Mouse (Mus musculus) liver, embryonic 14.5 days (tissue): Measurements from ENCODE around the gene Igfbpl1. TPM values are rescaled to one million over a fixed set of nuclear protein-coding genes. Genes with fewer than 3 reads are reported as not detected.

ENCODE experiments used
- ATAC-seq: fragments of 200-750 bp; cut with Nextera tagmentation; 2 replicates; pipeline ENCODE4 v1.8.0; 2017; ENCODE audit warnings: moderate number of reproducible peaks, mild to moderate bottlenecking, moderate library complexity; ENCODE audit not compliant: insufficient read depth
- DNase-seq, 3 experiments: peaks; one replicate each; pipeline ENCODE4 v3.0.0-alpha.2; 2012 to 2013; ENCODE audit warnings: low read depth in 3 of 3, low spot score in 3 of 3
- H3K27ac ChIP-seq: fragments of 300-500 bp; sonication (generic); 2 replicates; pipeline ENCODE4 v1.5.1; 2014; ENCODE audit warnings: moderate library complexity, mild to moderate bottlenecking, control low read depth, inconsistent platforms
- H3K27me3 ChIP-seq: fragments of 300-500 bp; sonication (generic); 2 replicates; pipeline ENCODE4 v1.6.1; 2014; ENCODE audit warnings: mild to moderate bottlenecking, low read length, moderate library complexity; ENCODE audit not compliant: control insufficient read depth, insufficient read depth
- H3K36me3 ChIP-seq: fragments of 300-500 bp; sonication (generic); replicated peaks from 2 replicates; pipeline ENCODE4 v1.6.1; 2014; ENCODE audit warnings: low read depth; ENCODE audit not compliant: control insufficient read depth, insufficient read depth
- H3K4me1 ChIP-seq, 2 experiments: fragments of 200-500 bp in 1 of 2; fragments of 300-500 bp in 1 of 2; sonication (generic) in 1 of 2; replicated peaks; 2 replicates each; pipeline ENCODE4 v1.6.1; 2012 to 2014; ENCODE audit warnings: antibody characterized with exemption in 1 of 2, inconsistent platforms in 1 of 2, low read length in 1 of 2; ENCODE audit not compliant: control insufficient read depth in 2 of 2, insufficient read depth in 2 of 2
- H3K4me2 ChIP-seq: fragments of 300-500 bp; sonication (generic); 2 replicates; pipeline ENCODE4 v1.6.1; 2014; ENCODE audit warnings: low read depth, mild to moderate bottlenecking, control low read depth, moderate library complexity
- H3K4me3 ChIP-seq, 2 experiments: fragments of 200-500 bp in 1 of 2; fragments of 300-500 bp in 1 of 2; sonication (generic) in 1 of 2; 2 replicates each; pipeline ENCODE4 v1.5.1; 2012 to 2014; ENCODE audit warnings: low read depth in 2 of 2, low read length in 2 of 2, mild to moderate bottlenecking in 2 of 2, control low read depth in 1 of 2, inconsistent platforms in 1 of 2, moderate library complexity in 1 of 2; ENCODE audit not compliant: insufficient read depth in 1 of 2
- H3K9ac ChIP-seq: fragments of 300-500 bp; sonication (generic); replicated peaks from 2 replicates; pipeline ENCODE4 v1.6.1; 2014; ENCODE audit warnings: mild to moderate bottlenecking, control low read depth, moderate library complexity
- H3K9me3 ChIP-seq: fragments of 300-500 bp; sonication (generic); 2 replicates; pipeline ENCODE4 v1.6.1; 2016; ENCODE audit warnings: low read length, mixed read lengths; ENCODE audit not compliant: control insufficient read depth
- CTCF ChIP-seq: IDR thresholded peaks from 2 replicates; pipeline ENCODE4 v1.5.1; 2016; ENCODE audit warnings: antibody characterized with exemption, low read depth, control low read depth
- EP300 ChIP-seq: IDR thresholded peaks from 2 replicates; pipeline ENCODE4 v1.6.1; 2016; ENCODE audit warnings: antibody characterized with exemption, low read depth
- WGBS: fragments of 180-500 bp; shearing (Covaris S2); extraction: QIAGEN DNeasy Blood & Tissue Kit; methylation state at CpG from one replicate; pipeline ENCODE4 v1.1.7; 2014; ENCODE audit not compliant: insufficient replicate concordance; 5-methylcytosine and 5-hydroxymethylcytosine counted together
- polyA plus RNA-seq, 2 experiments: library from polyadenylated mRNA; depleted of rRNA in 1 of 2; stranded (reverse) in 1 of 2; unstranded in 1 of 2; fragments of >200 nt; fragmentation: Nextera tagmentation in 1 of 2; extraction: Ambion mirVana in 1 of 2; gene quantifications; 2 replicates each; pipeline versions ENCODE4 v1.2.1 to v1.2.3; 2012 to 2014

The Igfbpl1 gene
- polyA plus RNA-seq, 2 experiments, result 0.03 TPM; not detected in 1

GRCm38 (mm10) chr4:45786674-45787073 lies 40.0 kb downstream of the Igfbpl1 start:
- Histone ChIP-seq H3K27ac (no peak overlapping the region), H3K4me1 (peaks cover 0 to 19% of the 10 kb centered on the region in 2 experiments; a peak in 3 of 4 replicates), H3K27me3 (no peaks in the 10 kb centered on the region), H3K36me3 (no peaks in the 10 kb centered on the region), H3K9ac (no peak overlapping the region), H3K4me3 (no peak overlapping the region), H3K9me3 (no peaks in the 10 kb centered on the region), H3K4me2 (no peak overlapping the region)
- TF ChIP-seq EP300, result no peak
- TF ChIP-seq CTCF, result peak; percentile 13; the same call in 1 of the 2 replicates
- 39% methylated on average over 4 of the region's 4 CpGs for WGBS
- no peak for ATAC-seq
- DNase-seq, result no peak

GRCm38 (mm10) chr4:45785959-45786358 lies 40.8 kb downstream of the Igfbpl1 start:
- peaks cover 0 to 19% of the 10 kb centered on the region in 2 experiments; a peak in 3 of 4 replicates for H3K4me1 ChIP-seq
- H3K4me3 ChIP-seq, result no peak overlapping the region
- H3K27ac ChIP-seq, result no peak overlapping the region
- DNase-seq (no peak), ATAC-seq (no peak)
- TF ChIP-seq EP300 (no peak), CTCF (no peak)
- WGBS, result 38% methylated on average over 2 of the region's 2 CpGs
- no peaks in the 10 kb centered on the region for H3K27me3 ChIP-seq
- no peak overlapping the region for H3K4me2 ChIP-seq
- no peak overlapping the region for H3K9ac ChIP-seq
- H3K9me3 ChIP-seq, result no peaks in the 10 kb centered on the region
- no peaks in the 10 kb centered on the region for H3K36me3 ChIP-seq

- H3K27ac ChIP-seq, result no peak overlapping the region
- no peak for ATAC-seq
- no peak overlapping the region for H3K4me2 ChIP-seq
- peaks cover 0 to 8% of the 10 kb centered on the region in 2 experiments; a peak in 1 of 4 replicates for H3K4me1 ChIP-seq
- no peaks in the 10 kb centered on the region for H3K27me3 ChIP-seq
- no peak overlapping the region for H3K9ac ChIP-seq
- H3K36me3 ChIP-seq, result no peaks in the 10 kb centered on the region
- H3K9me3 ChIP-seq, result no peaks in the 10 kb centered on the region
- WGBS, result 42% methylated on average over 1 of the region's 1 CpGs
- DNase-seq, result no peak
- H3K4me3 ChIP-seq, result no peak overlapping the region
- TF ChIP-seq CTCF, result peak; percentile 27; the same call in 1 of the 2 replicates
- TF ChIP-seq EP300, result no peak
Measured at GRCm38 (mm10) chr4:45783671-45784070, 43.1 kb downstream of the Igfbpl1 start.

GRCm38 (mm10) chr4:45771619-45772018 lies 55.1 kb downstream of the Igfbpl1 start:
- Histone ChIP-seq H3K4me3 (no peak overlapping the region), H3K27ac (no peak overlapping the region), H3K27me3 (peaks cover 3% of the 10 kb centered on the region), H3K9ac (no peak overlapping the region), H3K4me1 (peaks cover 0 to 8% of the 10 kb centered on the region in 2 experiments; a peak in 1 of 4 replicates), H3K36me3 (no peaks in the 10 kb centered on the region), H3K9me3 (no peaks in the 10 kb centered on the region), H3K4me2 (no peak overlapping the region)
- TF ChIP-seq CTCF (peak; percentile 65), EP300 (no peak)
- DNase-seq (no peak), ATAC-seq (no peak)
- WGBS, result 5% methylated on average over 5 of the region's 5 CpGs

- Histone ChIP-seq H3K27me3 (peaks cover 7% of the 10 kb centered on the region), H3K4me2 (no peak overlapping the region), H3K27ac (no peak overlapping the region), H3K9me3 (no peaks in the 10 kb centered on the region), H3K36me3 (no peaks in the 10 kb centered on the region), H3K9ac (no peak overlapping the region), H3K4me1 (peaks cover 0 to 8% of the 10 kb centered on the region in 2 experiments; a peak in 1 of 4 replicates), H3K4me3 (no peak overlapping the region)
- DNase-seq (no peak), ATAC-seq (no peak)
- TF ChIP-seq EP300, result no peak
- no peak for TF ChIP-seq CTCF
- 37% methylated on average over 8 of the region's 8 CpGs for WGBS
Measured at GRCm38 (mm10) chr4:45771173-45771572, 55.5 kb downstream of the Igfbpl1 start.
